Mouse (Mus musculus) ovary, postnatal 10 days (tissue): ENCODE measurements around the gene Parp16.
"Not testable (repeated sequence)": the region's sequence is repeated elsewhere in the genome, so short reads cannot be mapped to it uniquely, and the experiment has no call there.

ENCODE experiments used
- DNase-seq: peaks from one replicate; pipeline ENCODE4 v3.0.0; 2022; ENCODE audit warnings: low spot score

Parp16 gene

DNA sequence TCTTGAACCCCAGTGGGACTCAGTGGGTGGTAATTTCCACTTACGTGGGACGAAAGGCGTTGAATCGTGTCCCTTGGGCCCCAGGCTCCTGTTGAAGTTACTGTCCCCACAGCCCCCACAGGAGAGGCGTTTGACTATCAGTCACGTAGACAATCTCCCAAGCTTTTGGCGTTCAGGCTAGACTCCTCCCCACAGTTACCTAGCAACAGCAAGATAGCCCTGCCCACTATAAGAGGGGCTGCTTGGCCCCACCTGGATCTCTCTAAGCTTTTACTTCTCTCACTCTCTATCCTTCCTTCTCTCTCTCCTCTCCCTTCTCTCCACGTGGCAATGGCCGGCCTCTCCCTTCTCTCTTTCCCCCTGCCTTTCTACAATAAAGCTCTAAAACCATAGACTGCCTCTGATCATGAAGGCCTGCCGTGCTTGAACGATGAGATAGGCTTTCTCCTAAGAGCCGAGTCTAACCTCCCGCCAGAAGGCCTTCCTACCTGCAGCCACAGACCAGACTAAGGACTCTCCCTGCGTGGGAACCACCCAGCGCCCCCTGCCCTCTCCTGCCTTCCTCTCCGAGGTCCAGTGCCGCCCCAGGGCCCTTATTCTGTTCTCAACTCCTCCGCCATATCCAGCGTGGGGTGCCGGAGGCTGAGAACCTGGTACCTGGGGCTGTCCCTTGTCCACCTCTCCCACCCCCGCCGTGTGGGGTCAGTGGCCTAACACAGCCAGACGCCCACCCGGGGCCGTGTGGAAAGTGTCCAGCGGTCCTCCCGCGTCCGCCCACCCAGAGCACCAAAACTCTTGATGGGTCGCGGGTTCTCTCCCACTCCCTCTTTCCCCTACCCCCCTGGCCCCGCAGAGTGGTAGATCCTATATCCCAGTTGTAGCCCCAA lies 13.4 kb downstream of the Parp16 start:
- DNase-seq, result no peak

- DNase-seq, result no peak
Observed at GRCm38 (mm10) chr9:65211598-65211997, 16.4 kb downstream of the Parp16 start.

DNA sequence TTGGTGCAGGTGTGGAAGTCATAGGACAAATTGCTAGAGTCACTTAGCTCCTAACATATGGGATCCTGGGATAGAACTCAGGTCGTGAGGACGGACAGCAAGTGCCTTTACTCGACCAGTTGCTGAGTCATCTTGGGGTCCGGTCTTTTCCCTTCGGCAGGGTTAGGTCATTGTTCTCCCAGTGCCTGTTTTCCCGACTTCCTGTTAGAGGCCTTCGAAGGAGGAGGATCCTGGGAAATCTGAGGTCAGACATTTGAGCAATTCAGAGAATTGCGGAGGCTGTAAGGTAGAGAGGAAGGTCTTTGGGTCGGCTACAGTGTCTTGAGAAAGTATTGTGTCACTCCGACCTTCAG lies 19.2 kb downstream of the Parp16 start:
- no peak for DNase-seq

GRCm38 (mm10) chr9:65214778-65215493 lies 19.8 kb downstream of the Parp16 start:
- DNase-seq, result peak; percentile 83

DNA sequence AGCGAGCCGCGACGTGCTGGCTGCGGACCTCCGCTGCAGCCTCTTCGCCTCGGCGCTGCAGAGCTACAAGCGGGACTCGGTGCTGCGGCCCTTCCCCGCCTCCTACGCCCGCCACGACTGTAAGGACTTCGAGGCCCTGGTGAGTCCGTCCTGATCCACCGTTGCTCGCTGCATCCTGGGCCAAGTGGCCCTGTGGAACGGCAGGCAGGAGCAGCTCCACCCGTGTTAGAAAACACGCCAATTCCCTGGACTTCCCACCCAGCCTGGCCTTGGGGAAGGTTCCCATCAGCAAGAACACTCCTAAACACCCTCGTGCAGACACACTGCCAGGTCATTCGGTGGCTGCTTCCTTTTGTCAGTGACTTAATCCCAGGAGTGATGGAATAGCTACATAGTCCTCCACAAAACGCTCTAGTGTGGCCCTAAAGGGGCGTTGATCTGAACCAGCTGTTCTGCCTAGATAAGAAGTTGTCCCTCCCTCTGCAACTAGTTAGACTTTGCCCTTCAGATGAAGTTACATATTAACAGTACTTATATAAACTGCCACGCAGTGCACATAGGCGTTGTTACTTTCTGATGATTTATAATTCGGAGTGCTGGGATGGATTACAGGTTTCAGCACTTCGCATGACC lies 20.5 kb downstream of the Parp16 start:
- DNase-seq, result no peak

DNA sequence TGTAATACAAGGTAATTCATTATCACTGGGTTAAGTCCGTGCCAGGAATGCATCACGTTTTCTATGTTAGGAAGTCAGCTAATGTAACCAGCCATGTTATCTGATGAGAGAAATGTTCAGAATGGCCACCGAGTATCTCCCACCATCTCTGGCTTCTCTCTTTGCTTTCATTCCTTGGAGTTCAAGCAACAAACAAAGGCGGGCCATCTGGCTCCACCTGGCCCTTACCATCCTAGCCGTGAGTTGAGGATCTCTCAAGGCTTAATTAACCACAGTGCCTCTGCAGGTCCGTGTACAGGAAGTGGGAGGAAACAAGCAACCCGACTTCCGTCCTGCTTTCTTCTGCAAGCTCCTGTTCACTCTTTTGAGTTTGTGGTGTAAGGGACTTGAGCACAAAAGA lies 21.8 kb downstream of the Parp16 start:
- no peak for DNase-seq

DNA sequence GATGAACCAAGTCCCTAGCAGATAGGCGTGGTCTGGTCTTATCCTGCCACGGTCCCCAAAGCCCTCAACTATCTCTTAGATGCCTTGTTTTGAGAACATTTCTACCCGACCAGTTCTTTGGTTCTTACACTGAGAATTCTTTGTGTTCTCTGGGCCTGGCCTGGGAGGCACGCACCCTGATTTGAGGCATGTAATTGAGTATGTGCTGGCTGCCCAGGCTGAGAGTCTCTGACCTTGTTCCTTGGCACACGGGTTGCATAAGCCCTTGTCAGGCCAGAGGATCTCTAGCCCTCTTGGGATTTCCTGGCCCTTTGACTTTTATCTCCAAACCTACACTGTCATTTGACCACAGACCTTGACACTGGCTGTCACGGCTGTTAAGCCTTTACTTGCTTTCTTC lies 22.5 kb downstream of the Parp16 start:
- no peak for DNase-seq

DNA sequence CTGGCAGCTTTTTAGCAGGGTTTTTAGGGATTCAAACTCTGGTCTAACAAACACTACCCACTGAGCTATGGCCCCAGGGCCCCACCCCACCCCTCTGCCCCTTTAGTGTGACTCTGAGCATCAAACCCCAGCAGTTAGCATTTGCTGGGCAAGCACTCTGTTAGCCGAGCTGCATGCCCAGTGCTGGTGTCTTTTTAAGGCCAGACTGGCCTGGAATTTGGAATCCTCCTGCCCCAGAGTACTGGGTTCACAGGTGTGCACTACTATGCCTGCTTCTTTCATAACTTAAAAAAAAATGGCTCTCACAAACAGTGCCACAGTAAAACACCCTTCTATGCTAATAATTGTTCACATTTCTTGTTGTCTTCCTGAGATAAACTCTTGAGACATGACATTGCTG lies 23.8 kb downstream of the Parp16 start:
- DNase-seq, result no peak

DNA sequence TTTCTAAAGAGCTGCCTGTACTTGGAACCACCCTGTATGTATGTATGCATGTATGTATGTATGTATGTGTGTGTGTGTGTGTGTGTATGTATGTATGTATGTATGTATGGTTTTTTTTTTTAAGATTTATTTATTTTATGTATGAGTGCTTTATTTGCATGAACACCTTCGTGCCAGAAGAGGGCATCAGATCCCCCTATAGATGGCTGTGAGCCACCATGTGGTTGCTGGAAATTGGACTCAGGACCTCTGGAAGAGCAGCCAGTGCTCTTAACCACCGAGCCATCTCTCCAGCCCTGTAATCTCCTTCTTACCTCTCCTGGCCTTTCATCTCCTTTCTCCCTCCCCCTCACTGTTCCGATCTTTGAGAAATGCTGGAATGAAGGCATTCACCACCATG lies 25.2 kb downstream of the Parp16 start:
- DNase-seq, result not testable (repeated sequence)

DNA sequence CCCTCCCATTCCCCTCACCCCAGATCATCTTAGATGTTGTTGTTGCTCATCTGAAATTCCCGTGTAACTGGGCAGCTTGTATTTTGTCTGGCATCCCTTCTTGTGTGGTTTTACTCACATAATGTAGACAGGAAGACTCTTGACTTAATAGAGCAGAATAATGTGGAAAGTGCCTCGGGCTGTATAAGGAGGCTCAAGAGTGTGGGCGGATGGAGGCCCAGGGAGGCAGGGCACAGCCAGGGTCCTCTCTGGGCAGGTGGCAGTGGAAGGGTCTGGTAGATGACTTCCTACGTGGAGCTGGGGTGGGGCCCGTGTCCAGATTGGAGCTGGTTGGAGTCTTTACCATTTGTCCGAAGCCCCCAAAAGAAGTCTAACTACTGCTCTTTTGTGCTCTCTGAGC lies 28.8 kb downstream of the Parp16 start:
- DNase-seq, result no peak

GRCm38 (mm10) chr9:65225795-65226194 lies 30.6 kb downstream of the Parp16 start:
- DNase-seq, result no peak

- no peak for DNase-seq
Observed at GRCm38 (mm10) chr9:65230250-65230649, 35.1 kb downstream of the Parp16 start.

DNA sequence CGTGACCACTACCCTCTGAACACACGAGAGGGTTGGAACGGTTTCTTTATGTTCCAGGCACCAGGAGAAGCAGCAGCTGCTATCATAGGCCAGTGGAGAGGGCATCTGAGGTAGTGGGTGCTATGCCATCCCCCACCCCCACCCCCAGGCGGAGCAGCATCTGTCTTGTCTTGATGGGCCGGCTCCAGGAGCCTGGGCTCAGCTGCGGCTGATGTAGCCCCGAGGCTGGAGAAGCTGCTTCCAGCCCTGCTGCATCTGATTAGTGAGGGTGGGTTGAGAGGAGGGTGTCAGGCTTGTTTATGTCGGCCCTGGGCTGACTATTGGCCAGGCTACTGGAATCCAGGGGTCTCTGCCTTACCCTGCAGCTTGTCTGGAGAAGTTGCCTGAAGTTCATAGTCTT lies 36.1 kb downstream of the Parp16 start:
- no peak for DNase-seq

DNA sequence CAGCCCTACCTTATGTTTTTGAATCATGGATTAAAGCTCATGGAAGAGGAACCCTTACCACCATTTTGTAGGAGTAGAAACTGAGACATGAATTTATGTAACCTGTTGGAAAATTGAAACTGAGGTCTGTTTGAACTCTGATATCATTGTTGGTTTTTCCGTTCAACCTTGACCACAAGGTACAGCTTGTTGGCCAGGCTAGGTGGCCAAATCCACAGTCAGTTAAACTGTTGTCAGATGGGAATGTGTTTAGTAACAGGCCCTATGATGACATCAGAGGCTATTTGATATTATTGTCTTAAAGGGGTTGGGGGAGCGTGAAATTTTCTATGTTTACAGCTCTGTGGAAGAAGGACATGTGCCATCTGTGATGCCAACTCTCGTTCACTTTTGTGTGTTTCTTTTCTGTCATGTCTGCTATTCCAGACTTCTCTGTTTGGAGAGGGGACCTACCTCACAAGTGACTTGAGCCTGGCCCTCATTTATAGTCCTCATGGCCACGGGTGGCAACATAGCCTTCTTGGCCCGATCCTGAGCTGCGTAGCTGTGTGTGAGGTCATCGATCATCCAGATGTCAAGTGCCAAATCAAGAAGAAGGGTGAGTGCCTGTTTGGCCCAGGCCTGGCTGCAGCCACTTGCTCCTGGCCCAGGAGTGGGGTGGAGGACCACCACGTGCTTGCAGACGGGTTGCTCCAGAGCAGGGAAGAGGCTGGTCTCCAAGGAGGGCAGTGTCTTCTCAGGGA lies 38.3 kb downstream of the Parp16 start:
- no peak for DNase-seq

DNA sequence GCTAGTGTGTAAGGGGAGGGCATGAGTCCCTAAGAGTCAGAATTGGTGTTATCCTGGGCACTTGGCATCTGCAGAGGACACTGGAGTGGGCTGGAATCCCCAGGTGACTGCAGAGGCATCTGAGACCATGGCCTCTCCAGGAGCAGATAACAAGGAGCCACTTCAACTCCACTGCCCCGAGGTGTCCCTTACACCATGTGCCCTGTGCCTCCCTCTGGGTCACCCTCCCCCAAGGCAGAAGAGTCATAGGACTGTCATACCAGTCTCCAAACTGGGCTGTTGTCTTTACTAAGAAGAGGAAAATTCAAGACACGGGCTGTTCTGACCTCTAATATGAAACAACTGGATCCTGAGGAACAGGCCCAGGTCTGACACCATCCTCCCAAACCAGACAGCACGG lies 39.6 kb downstream of the Parp16 start:
- DNase-seq, result no peak

GRCm38 (mm10) chr9:65235601-65236000 lies 40.4 kb downstream of the Parp16 start:
- no peak for DNase-seq

DNA sequence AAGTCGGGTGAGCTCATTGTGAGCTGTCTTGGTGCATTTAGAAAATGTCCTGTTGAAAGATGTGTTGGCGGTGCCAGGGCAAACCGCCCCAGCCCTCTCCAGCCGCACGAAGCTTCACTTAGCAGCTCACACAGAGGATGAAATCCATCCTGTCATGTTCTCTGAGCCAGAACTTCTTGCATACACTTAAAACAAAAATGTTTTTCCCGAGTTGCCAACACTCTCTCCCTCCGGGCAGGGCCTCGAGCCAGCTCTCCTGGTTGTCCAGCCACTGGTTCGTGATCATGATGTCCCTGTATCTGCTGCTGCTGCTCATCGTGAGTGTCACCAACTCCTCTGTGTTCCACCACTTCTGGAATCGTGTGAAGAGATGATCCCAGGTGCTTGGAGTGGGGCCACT lies 42.5 kb downstream of the Parp16 start:
- no peak for DNase-seq

- no peak for DNase-seq
Observed at GRCm38 (mm10) chr9:65238191-65238760, 43.1 kb downstream of the Parp16 start.

DNA sequence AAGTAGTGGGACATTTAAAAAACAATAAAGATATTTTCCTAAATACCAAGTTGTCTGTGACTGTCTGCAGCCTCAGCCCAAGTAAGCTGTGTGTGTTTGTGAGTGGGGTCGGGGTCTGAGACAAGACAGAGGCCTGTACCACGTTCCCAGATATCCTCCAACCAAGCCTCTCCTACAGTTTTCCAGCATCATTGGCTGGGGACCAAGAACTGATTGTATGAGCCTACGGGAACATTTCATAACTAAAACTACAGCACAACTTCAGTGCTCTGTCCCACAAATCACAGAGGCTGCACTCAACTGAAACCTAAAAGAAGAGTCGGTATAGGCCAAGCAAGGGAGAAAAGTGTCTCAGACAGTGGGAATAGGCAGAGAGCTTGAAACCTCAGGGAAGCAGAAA lies 44.0 kb downstream of the Parp16 start:
- no peak for DNase-seq

DNA sequence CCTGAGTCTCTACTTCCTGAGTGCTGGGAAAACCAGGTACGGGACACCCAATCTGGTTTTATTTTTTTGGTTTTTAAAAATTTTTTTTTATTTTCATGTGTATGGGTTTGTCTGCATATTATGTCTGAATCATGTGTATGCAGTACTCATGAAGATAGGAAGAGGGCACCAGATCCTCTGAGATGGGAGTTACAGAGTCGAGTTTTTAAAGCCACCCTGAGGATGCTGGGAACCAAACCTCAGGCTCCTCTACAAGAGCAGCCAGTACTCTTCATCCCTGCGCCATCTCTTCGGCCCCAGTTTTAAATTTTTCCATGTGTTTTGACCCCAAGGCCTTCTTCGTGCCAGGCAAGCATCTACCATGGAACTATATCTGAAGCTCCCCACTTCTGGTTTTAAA lies 44.6 kb downstream of the Parp16 start:
- DNase-seq, result no peak

- no peak for DNase-seq
Observed at GRCm38 (mm10) chr9:65240587-65240986, 45.4 kb downstream of the Parp16 start.

DNA sequence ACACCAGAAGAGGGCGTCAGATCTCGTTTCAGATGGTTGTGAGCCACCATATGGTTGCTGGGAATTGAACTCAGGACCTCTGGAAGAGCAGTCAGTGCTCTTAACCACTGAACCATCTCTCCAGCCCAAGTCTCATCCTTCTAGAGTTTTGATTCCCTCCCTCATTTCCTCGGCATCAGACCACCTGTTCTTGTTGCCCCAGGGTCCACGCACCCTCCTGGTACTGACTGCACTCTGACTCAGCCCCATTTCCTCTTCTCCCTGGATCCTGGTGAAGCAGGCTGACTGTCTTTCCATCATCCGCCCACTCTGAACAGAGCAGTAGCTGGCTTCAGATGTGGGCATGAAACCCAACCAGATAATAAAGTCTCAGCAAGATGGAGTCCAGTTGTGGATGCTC lies 46.8 kb downstream of the Parp16 start:
- no peak for DNase-seq
